Mouse (Mus musculus) erythroblast, embryonic 14.5 days (primary cell): Measurements from ENCODE around the gene Abcc6. TPM values are rescaled to one million over a fixed set of nuclear protein-coding genes. Genes with fewer than 3 reads are reported as not detected.

Experiments
- H3K27me3 ChIP-seq: 2 replicates; pipeline ENCODE4 v1.6.1; 2012; ENCODE audit warnings: inconsistent platforms; ENCODE audit not compliant: control insufficient read depth
- H3K36me3 ChIP-seq: 2 replicates; pipeline ENCODE4 v1.6.1; 2012; ENCODE audit warnings: mild to moderate bottlenecking, inconsistent platforms; ENCODE audit not compliant: control insufficient read depth
- H3K4me1 ChIP-seq: 2 replicates; pipeline ENCODE4 v1.6.1; 2012; ENCODE audit warnings: inconsistent platforms; ENCODE audit not compliant: control insufficient read depth
- H3K4me3 ChIP-seq: replicated peaks from 2 replicates; pipeline ENCODE3; 2012; ENCODE audit warnings: moderate library complexity, mild to moderate bottlenecking, inconsistent platforms
- H3K9me3 ChIP-seq: 2 replicates; pipeline ENCODE4 v1.6.1; 2012; ENCODE audit warnings: low read length, inconsistent platforms, mixed read lengths; ENCODE audit not compliant: control insufficient read depth
- GATA1 ChIP-seq: IDR thresholded peaks from 2 replicates; pipeline ENCODE4 v1.6.1; 2012; ENCODE audit warnings: low read length, inconsistent platforms, mixed read lengths
- TAL1 ChIP-seq: IDR thresholded peaks from 3 replicates; pipeline ENCODE4 v1.6.1; 2012; ENCODE audit warnings: low read length, inconsistent platforms, mixed read lengths
- polyA plus RNA-seq: library from polyadenylated mRNA; stranded (reverse); fragments of >175 nt; gene quantifications from 2 replicates; pipeline ENCODE4 v1.2.3, GENCODE M21; 2012

Abcc6 gene
- polyA plus RNA-seq, 1 experiment: 0.04 TPM

- H3K4me3 ChIP-seq: no peak overlapping the region
- H3K9me3 ChIP-seq: no peaks in the 10 kb centered on the region
- H3K4me1 ChIP-seq: no peaks in the 10 kb centered on the region
- peaks cover 81% of the 10 kb centered on the region for H3K36me3 ChIP-seq
- H3K27me3 ChIP-seq: no peaks in the 10 kb centered on the region
- TF ChIP-seq GATA1: no peak
- TF ChIP-seq TAL1: no peak
These were observed 19.9 kb upstream of the Abcc6 start for GRCm38 (mm10) chr7:46049981-46050380.

- Histone ChIP-seq H3K36me3 (peaks cover 84% of the 10 kb centered on the region), H3K4me1 (no peaks in the 10 kb centered on the region), H3K4me3 (no peak overlapping the region), H3K9me3 (no peaks in the 10 kb centered on the region), H3K27me3 (no peaks in the 10 kb centered on the region)
- TF ChIP-seq TAL1 (no peak), GATA1 (no peak)
These were observed 17.9 kb upstream of the Abcc6 start for GRCm38 (mm10) chr7:46047873-46048562.

- no peaks in the 10 kb centered on the region for H3K4me1 ChIP-seq
- H3K9me3 ChIP-seq: no peaks in the 10 kb centered on the region
- no peak for TF ChIP-seq GATA1
- TF ChIP-seq TAL1: no peak
- H3K4me3 ChIP-seq: no peak overlapping the region
- H3K36me3 ChIP-seq: peaks cover 93% of the 10 kb centered on the region
- H3K27me3 ChIP-seq: no peaks in the 10 kb centered on the region
These were observed 15.8 kb upstream of the Abcc6 start for GRCm38 (mm10) chr7:46045882-46046281.

- Histone ChIP-seq H3K4me3 (no peak overlapping the region), H3K4me1 (no peaks in the 10 kb centered on the region), H3K36me3 (peaks cover 93% of the 10 kb centered on the region), H3K9me3 (no peaks in the 10 kb centered on the region), H3K27me3 (no peaks in the 10 kb centered on the region)
- TF ChIP-seq GATA1 (no peak), TAL1 (no peak)
These were observed 14.0 kb upstream of the Abcc6 start for GRCm38 (mm10) chr7:46044106-46044505.

- H3K4me1 ChIP-seq: peaks cover 19% of the 10 kb centered on the region
- TF ChIP-seq TAL1 (no peak), GATA1 (no peak)
- H3K27me3 ChIP-seq: no peaks in the 10 kb centered on the region
- H3K4me3 ChIP-seq: no peak overlapping the region
- H3K36me3 ChIP-seq: peaks cover 77% of the 10 kb centered on the region
- no peaks in the 10 kb centered on the region for H3K9me3 ChIP-seq
These were observed 9.8 kb upstream of the Abcc6 start for GRCm38 (mm10) chr7:46039873-46040272.

- no peaks in the 10 kb centered on the region for H3K27me3 ChIP-seq
- no peaks in the 10 kb centered on the region for H3K9me3 ChIP-seq
- H3K4me1 ChIP-seq: peaks cover 41% of the 10 kb centered on the region
- no peak for TF ChIP-seq TAL1
- TF ChIP-seq GATA1: no peak
- H3K4me3 ChIP-seq: no peak overlapping the region
- peaks cover 52% of the 10 kb centered on the region for H3K36me3 ChIP-seq
These were observed 7.3 kb upstream of the Abcc6 start for GRCm38 (mm10) chr7:46037433-46037832.

GRCm38 (mm10) chr7:46035468-46035867 lies 5.4 kb upstream of the Abcc6 start:
- Histone ChIP-seq H3K4me3 (peak overlapping the region; percentile 92), H3K27me3 (no peaks in the 10 kb centered on the region), H3K4me1 (peaks cover 53% of the 10 kb centered on the region), H3K9me3 (no peaks in the 10 kb centered on the region), H3K36me3 (peaks cover 32% of the 10 kb centered on the region)
- no peak for TF ChIP-seq TAL1
- no peak for TF ChIP-seq GATA1

- peaks cover 28% of the 10 kb centered on the region for H3K36me3 ChIP-seq
- H3K4me3 ChIP-seq: peak overlapping the region; percentile 92
- no peaks in the 10 kb centered on the region for H3K9me3 ChIP-seq
- TF ChIP-seq TAL1: no peak
- no peak for TF ChIP-seq GATA1
- no peaks in the 10 kb centered on the region for H3K27me3 ChIP-seq
- peaks cover 58% of the 10 kb centered on the region for H3K4me1 ChIP-seq
These were observed 4.9 kb upstream of the Abcc6 start for GRCm38 (mm10) chr7:46034991-46035390.

GRCm38 (mm10) chr7:46033870-46034337 lies 3.8 kb upstream of the Abcc6 start:
- Histone ChIP-seq H3K4me3 (peak overlapping the region; percentile 92), H3K36me3 (peaks cover 19% of the 10 kb centered on the region), H3K27me3 (no peaks in the 10 kb centered on the region), H3K4me1 (peaks cover 63% of the 10 kb centered on the region), H3K9me3 (no peaks in the 10 kb centered on the region)
- TF ChIP-seq GATA1 (no peak), TAL1 (no peak)
